Mouse (Mus musculus): ENCODE results near the gene Nr4a1. TPM values are rescaled to one million over a fixed set of nuclear protein-coding genes. Genes with fewer than 3 reads are reported as not detected.

Nr4a1 gene
- polyA plus RNA-seq, 1 experiment from 2014 or later: 4.7 TPM

DNA sequence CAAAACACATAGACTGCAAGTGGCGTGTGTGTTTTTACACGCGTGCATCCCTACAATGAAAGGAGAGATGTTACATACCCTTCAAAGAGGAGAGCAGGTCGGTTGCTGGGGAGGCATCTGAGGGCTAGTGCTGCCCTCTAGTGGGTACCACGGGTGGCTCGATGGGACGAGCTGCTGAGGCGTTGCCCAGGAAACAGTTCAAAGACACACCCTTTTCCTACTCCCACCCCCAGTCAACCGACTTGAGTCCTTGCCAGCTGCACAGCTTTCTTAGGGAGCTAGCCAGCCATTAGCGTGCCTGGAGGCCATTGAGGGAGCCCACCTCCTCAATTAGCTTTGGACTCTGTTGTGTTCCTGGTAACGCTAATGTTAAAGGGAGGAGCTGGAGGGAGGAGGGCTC is 61.8 kb downstream of the Nr4a1 start:
- peaks cover 43% of the 10 kb centered on the region for H3K4me1 ChIP-seq
- 2% methylated on average over 11 of the region's 11 CpGs for WGBS
- peak overlapping the region; percentile 41 for H3K4me3 ChIP-seq
- H3K9me3 ChIP-seq: 0 out of 2 replicates have a peak, but pooled peaks cover 2% of the 10 kb centered on the region
- H3K27me3 ChIP-seq (replicated peaks; ENCODE audit: low read depth, poor library complexity, severe bottlenecking): no peaks in the 10 kb centered on the region
- DNase-seq (ENCODE audit: low spot score): peak; percentile 90
- H3K27ac ChIP-seq (replicated peaks): peak overlapping the region; percentile 55; the same call in 1 of the 2 replicates
- H3K36me3 ChIP-seq (replicated peaks): no peaks in the 10 kb centered on the region

DNA sequence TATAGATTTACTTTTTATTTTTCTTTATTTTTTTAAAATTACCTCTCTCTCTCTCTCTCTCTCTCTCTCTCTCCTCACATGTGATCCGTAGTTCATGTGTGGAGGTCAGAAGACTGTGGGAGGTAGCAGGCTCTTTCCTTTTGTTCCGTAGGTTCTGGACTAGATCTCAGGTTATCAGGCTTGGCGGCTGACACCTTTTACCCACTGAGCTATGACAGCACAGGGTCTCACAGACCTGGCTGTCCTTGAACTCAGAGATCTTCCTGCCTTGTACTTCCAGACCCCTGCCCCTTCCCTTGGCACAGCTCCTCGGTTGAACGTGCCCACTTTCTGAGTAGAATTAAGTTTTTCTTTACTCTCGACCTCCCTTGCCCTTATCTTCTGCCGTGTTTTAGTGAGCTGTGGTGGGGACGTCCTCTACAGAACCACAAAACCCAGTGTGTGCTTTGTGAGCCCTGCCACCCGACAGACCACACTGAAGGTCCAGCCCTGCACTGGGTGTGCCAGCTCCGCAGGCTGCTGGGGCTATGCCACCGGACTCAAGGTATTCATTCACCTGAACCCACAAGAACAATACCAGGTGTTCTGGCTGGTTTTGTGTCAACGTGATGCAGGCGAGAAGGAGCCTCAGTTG is 62.3 kb downstream of the Nr4a1 start:
- peak overlapping the region; percentile 41 for H3K4me3 ChIP-seq

DNA sequence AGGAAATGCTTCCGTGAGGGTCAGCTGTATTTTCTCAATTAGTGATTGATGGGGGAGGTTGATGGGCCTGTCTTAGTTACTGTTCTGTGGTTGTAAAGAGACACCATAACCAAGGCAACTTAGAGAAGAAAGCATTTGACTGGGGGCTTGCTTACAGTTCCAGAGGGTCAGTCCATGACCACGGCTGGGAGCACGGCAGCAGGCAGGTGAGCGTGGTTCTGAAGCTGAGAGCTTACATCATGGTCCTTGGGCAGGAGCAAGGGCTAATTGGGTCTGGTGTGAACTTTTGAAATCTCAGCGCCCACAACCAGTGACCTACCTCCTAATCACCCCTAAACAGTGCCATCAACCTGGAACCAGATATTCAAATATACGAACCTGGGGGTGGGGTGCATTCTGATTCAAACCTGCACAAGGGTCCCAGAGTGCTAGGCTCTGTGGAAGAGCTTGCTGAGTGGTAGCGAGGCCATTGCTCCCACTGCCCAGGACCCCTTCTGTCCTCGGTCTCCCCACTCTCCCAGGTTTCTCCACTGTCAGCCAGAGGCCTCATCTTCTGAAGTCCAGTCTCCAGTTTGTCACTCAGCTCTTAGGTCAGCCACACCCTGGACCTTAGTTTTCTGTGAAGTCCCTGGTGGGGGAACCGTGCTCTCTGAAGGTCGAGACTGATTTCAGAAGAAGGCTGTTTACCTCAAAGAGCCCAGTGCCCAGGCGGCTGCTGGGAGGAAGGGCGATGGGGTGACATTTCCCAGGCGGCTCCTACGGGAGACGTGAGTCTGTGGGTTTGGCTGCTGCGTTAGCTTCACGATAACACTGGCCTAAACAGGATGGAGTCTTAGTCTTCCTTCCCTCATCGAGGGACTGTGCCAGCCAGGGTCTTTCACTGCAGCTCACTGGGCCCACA is 63.1 kb downstream of the Nr4a1 start:
- Histone ChIP-seq H3K4me3 (no peak overlapping the region), H3K36me3 (replicated peaks) (no peaks in the 10 kb centered on the region), H3K9me3 (0 out of 2 replicates have a peak, but pooled peaks cover 2% of the 10 kb centered on the region), H3K27me3 (replicated peaks; ENCODE audit: low read depth, poor library complexity, severe bottlenecking) (no peaks in the 10 kb centered on the region), H3K27ac (replicated peaks) (no peak overlapping the region), H3K4me1 (peaks cover 49% of the 10 kb centered on the region)
- no peak for DNase-seq (ENCODE audit: low spot score)
- WGBS: 81% methylated on average over 18 of the region's 18 CpGs

More for the DNA sequence above, 62.3 kb downstream of the Nr4a1 start:
- 0 out of 2 replicates have a peak, but pooled peaks cover 2% of the 10 kb centered on the region for H3K9me3 ChIP-seq
- peak overlapping the region; percentile 55; the same call in 1 of the 2 replicates for H3K27ac ChIP-seq (replicated peaks)
- WGBS: 72% methylated on average over 13 of the region's 13 CpGs
- no peaks in the 10 kb centered on the region for H3K27me3 ChIP-seq (replicated peaks; ENCODE audit: low read depth, poor library complexity, severe bottlenecking)
- peaks cover 48% of the 10 kb centered on the region for H3K4me1 ChIP-seq
- H3K36me3 ChIP-seq (replicated peaks): no peaks in the 10 kb centered on the region
- no peak for DNase-seq (ENCODE audit: low spot score)

DNA sequence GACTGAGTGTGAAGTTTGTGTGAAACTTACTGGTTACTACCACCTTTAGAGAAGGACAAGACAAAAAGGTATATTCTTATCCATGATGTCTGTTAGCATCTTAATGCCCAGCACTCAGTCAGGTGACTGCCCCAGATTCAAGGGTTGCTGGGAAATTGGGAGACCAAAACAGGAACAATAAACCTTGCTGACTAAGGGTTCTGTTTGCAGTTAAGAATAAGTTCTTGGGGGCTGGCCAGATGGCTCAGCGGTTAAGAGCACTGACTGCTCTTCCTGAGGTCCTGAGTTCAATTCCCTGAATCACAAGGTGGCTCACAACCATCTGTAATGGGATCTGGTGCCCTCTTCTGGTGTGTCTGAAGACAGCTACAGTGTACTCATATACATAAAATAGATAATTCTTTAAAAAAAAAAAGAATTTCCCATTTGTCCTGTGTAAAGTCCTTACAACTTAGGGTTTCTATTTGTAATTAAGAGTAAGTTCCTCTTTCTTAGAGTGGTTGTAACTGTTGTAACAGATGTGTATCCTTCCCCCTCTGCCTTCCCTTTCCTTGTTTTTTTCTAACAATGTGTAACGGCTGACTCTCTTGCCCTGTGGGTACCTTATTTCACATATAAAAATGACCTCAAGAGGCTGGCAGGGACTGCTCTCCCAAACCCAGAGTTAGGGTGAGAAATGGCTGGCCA is 63.9 kb downstream of the Nr4a1 start:
- Histone ChIP-seq H3K4me1 (peaks cover 49% of the 10 kb centered on the region), H3K4me3 (no peak overlapping the region), H3K36me3 (replicated peaks) (no peaks in the 10 kb centered on the region), H3K9me3 (0 out of 2 replicates have a peak, but pooled peaks cover 2% of the 10 kb centered on the region), H3K27me3 (replicated peaks; ENCODE audit: low read depth, poor library complexity, severe bottlenecking) (no peaks in the 10 kb centered on the region), H3K27ac (replicated peaks) (no peak overlapping the region)
- WGBS: 85% methylated on average over 2 of the region's 2 CpGs
- DNase-seq (ENCODE audit: low spot score): no peak

DNA sequence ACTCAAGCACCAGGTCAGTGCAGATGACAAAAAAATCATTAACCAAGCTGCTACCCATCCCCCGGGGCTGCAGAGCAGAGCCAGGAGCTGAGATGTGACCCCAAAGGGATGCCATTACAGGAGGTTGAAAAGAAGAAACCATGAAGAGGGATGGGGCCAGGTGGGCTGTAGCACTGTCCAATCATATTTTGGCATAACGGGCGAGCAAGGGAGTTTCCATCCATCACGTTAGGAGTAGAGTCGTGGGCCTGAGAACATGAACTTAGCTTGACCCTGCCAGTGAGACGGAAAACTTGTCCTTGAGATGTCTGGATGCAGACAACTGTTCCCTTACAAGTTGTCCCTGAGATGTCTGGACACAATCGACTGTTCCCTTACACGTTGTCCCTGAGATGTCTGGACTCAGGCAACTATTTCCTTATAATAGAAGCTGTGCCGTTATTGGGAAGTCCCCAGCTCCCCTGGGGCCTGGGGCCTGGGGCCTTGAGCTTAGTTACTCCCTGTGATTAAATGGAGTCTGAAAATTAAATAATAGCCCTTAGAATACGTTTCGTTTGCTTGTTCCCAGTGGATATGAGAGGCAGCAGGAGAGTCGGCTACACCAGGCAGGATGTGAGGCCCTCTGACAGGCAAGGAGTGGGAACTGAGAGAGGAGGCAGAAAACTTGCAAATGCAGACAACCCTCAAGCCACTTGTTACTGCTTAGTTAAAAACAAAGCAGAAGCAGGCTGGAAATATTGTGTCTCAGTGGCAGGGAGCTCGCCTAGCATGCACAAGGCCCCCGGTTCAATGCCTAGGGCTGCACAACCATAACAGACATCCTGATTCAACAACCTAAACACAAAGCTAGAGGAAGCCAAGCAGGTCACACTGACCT is 65.1 kb downstream of the Nr4a1 start:
- no peak overlapping the region for H3K4me3 ChIP-seq
- WGBS: 68% methylated on average over 14 of the region's 14 CpGs
- no peaks in the 10 kb centered on the region for H3K27me3 ChIP-seq (replicated peaks; ENCODE audit: low read depth, poor library complexity, severe bottlenecking)
- H3K36me3 ChIP-seq (replicated peaks): no peaks in the 10 kb centered on the region
- no peak for DNase-seq (ENCODE audit: low spot score)
- H3K4me1 ChIP-seq: peaks cover 49% of the 10 kb centered on the region
- peak overlapping the region; percentile 30; the same call in 1 of the 2 replicates for H3K27ac ChIP-seq (replicated peaks)
- 0 out of 2 replicates have a peak, but pooled peaks cover 4% of the 10 kb centered on the region for H3K9me3 ChIP-seq

DNA sequence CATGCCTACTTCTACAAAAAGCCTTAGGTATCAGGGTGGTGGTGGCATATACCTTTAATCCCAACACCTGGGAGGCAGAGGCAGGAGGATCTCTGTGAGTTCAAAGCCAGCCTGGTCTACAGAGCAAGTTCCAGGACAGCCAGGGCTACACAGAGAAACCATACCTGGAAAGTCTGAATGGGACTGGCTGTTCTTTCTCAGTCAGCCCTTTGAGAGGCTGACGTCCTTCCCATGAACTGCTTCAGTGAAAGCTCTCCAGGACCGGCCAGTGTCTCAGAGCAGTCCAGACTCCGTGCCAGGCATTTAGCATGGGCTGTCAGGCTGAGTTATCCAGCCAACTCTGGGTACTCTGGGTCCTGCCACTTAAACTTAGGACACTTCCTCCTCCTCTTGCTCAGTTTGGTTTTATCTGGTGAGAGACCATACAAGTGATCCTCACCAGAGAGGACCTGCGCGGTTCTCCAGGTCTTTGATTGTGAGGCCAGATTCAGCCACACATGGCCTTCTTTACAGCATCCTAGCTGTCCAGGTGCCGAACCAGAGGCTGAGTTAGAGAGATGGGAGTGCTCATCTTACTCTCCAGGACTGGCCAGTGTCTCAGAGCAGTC is 66.0 kb downstream of the Nr4a1 start:
- peaks cover 49% of the 10 kb centered on the region for H3K4me1 ChIP-seq
- H3K4me3 ChIP-seq: no peak overlapping the region
- DNase-seq (ENCODE audit: low spot score): no peak
- 92% methylated on average over 6 of the region's 6 CpGs for WGBS
- no peaks in the 10 kb centered on the region for H3K36me3 ChIP-seq (replicated peaks)
- no peak overlapping the region for H3K27ac ChIP-seq (replicated peaks)
- 0 out of 2 replicates have a peak, but pooled peaks cover 2% of the 10 kb centered on the region for H3K9me3 ChIP-seq
- H3K27me3 ChIP-seq (replicated peaks; ENCODE audit: low read depth, poor library complexity, severe bottlenecking): no peaks in the 10 kb centered on the region; the same call in 1 of the 2 replicates

DNA sequence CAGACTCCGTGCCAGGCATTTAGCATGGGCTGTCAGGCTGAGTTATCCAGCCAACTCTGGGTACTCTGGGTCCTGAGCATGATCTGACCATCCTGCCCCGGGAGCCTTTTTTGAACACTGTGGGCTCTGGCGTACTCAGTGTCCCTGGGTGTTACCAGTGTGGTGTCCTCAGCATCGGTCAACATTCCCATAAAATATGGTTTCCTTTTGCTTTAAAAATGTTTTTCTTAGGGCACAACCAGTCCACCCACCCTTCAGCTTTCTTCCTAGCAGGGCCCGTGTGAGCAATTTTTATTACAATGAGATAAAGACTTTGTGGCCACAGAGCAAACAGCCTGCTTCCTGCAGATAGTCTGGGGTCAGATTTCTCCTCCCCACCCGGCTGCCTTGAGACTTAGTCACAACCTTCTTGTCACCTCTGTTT is 66.6 kb downstream of the Nr4a1 start:
- 67% methylated on average over 6 of the region's 6 CpGs for WGBS

DNA sequence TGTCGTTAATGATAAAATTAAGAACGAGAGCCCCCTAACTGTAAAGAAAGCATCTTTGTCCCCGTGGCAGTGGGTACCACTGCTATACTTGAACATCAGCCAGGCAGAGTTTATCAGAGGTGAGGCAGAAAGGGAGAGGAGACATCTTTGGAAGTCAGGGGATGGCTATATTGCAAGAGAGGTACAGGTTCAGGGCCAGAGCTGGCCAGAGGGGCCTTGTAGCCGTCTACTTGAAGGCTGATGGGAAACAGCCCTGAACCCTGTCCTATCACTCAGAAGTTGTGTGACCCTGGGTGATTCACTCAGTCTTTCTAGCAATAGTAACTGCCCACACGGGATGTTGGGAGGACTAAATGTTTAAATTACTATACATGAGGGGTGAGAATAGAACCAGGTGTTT is 67.1 kb downstream of the Nr4a1 start:
- 71% methylated on average over 5 of the region's 5 CpGs for WGBS
- DNase-seq (ENCODE audit: low spot score): no peak
- H3K27ac ChIP-seq (replicated peaks): no peak overlapping the region
- H3K36me3 ChIP-seq (replicated peaks): no peaks in the 10 kb centered on the region
- 0 out of 2 replicates have a peak, but pooled peaks cover 2% of the 10 kb centered on the region for H3K9me3 ChIP-seq
- no peak overlapping the region for H3K4me3 ChIP-seq
- H3K4me1 ChIP-seq: peaks cover 42% of the 10 kb centered on the region
- H3K27me3 ChIP-seq (replicated peaks; ENCODE audit: low read depth, poor library complexity, severe bottlenecking): no peaks in the 10 kb centered on the region; the same call in 1 of the 2 replicates

More for the DNA sequence above, 66.6 kb downstream of the Nr4a1 start:
- Histone ChIP-seq H3K27ac (replicated peaks) (no peak overlapping the region), H3K36me3 (replicated peaks) (no peaks in the 10 kb centered on the region), H3K4me3 (no peak overlapping the region), H3K4me1 (peaks cover 47% of the 10 kb centered on the region), H3K9me3 (0 out of 2 replicates have a peak, but pooled peaks cover 2% of the 10 kb centered on the region), H3K27me3 (replicated peaks; ENCODE audit: low read depth, poor library complexity, severe bottlenecking) (no peaks in the 10 kb centered on the region; the same call in 1 of the 2 replicates)
- no peak for DNase-seq (ENCODE audit: low spot score)

DNA sequence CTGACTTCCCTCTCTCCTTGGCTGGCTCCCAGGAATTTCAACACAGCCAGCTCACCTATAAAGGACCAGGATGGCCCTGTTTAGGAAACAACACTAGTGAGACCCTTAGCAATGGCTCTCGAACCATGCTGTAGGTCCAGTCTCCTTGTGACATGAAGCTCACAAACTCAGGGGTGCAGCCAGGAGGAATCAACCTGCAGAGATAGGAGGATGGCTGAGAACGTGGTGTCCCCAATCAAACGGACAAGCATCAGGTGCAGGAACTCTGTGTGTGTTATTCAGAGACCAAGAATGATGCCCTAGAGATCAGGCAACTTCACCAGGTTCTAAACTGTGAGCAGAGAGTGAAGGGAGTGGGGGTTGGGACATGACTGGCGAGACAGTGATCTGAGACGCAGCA is 68.0 kb downstream of the Nr4a1 start:
- Histone ChIP-seq H3K27ac (replicated peaks) (no peak overlapping the region), H3K9me3 (0 out of 2 replicates have a peak, but pooled peaks cover 2% of the 10 kb centered on the region), H3K36me3 (replicated peaks) (no peaks in the 10 kb centered on the region), H3K4me3 (no peak overlapping the region), H3K27me3 (replicated peaks; ENCODE audit: low read depth, poor library complexity, severe bottlenecking) (no peaks in the 10 kb centered on the region; the same call in 1 of the 2 replicates), H3K4me1 (peaks cover 33% of the 10 kb centered on the region)
- WGBS: 87% methylated on average over 5 of the region's 5 CpGs
- no peak for DNase-seq (ENCODE audit: low spot score)

DNA sequence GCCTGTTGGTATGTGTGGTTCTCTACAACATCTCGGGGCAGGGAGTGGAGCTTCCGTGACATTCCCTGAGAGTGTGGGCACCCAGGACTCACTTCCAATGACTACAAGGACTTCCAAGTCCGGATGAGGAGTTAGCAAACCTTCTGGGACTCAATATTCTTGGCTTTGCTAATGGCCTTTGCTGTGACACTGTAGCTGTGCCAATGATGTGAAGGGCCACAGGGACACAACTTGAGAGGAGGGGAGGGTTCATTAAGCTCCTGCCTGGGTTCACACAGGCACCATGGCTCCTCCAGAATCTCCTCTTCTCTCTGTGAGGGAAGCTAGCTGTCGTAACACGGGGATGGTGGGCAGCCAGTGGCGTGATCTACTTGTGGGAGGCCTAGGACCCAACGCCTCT is 68.6 kb downstream of the Nr4a1 start:
- no peaks in the 10 kb centered on the region; the same call in 1 of the 2 replicates for H3K27me3 ChIP-seq (replicated peaks; ENCODE audit: low read depth, poor library complexity, severe bottlenecking)
- no peak overlapping the region for H3K4me3 ChIP-seq
- H3K9me3 ChIP-seq: 0 out of 2 replicates have a peak, but pooled peaks cover 2% of the 10 kb centered on the region
- no peak for DNase-seq (ENCODE audit: low spot score)
- peaks cover 34% of the 10 kb centered on the region for H3K4me1 ChIP-seq
- H3K36me3 ChIP-seq (replicated peaks): no peaks in the 10 kb centered on the region
- H3K27ac ChIP-seq (replicated peaks): no peak overlapping the region
- 91% methylated on average over 7 of the region's 7 CpGs for WGBS

DNA sequence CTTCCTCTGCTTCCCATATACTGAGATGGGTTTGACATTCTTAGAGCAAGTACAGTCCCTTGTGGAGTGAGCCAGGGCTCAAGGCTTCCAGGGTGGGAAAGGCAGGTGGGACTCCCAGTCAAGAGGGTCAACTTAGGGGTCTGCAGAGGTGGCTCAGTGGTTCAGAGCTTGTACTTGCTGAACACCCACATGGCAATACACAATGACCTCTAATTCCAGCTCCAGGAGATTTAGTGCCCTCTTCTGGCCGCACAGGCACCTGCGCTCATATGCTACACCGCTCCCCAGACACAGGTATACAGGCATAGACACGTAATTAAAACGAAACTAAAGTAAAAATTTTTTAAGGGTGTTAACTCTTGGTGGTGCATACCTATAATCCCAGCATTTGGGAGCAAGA is 69.4 kb downstream of the Nr4a1 start:
- Histone ChIP-seq H3K27me3 (replicated peaks; ENCODE audit: low read depth, poor library complexity, severe bottlenecking) (no peaks in the 10 kb centered on the region; the same call in 1 of the 2 replicates), H3K4me3 (no peak overlapping the region), H3K36me3 (replicated peaks) (no peaks in the 10 kb centered on the region), H3K27ac (replicated peaks) (no peak overlapping the region), H3K9me3 (0 out of 2 replicates have a peak, but pooled peaks cover 2% of the 10 kb centered on the region), H3K4me1 (peaks cover 36% of the 10 kb centered on the region)
- DNase-seq (ENCODE audit: low spot score): no peak
- 94% methylated on average over 5 of the region's 5 CpGs for WGBS

Measured in embryonic facial prominence, embryonic 10.5 days (tissue).